Mouse (Mus musculus): ENCODE results near the gene Agk. TPM values are rescaled to one million over a fixed set of nuclear protein-coding genes. Genes with fewer than 3 reads are reported as not detected.

Agk gene
- polyA plus RNA-seq, 1 experiment from 2014 or later = 43.4 TPM

DNA sequence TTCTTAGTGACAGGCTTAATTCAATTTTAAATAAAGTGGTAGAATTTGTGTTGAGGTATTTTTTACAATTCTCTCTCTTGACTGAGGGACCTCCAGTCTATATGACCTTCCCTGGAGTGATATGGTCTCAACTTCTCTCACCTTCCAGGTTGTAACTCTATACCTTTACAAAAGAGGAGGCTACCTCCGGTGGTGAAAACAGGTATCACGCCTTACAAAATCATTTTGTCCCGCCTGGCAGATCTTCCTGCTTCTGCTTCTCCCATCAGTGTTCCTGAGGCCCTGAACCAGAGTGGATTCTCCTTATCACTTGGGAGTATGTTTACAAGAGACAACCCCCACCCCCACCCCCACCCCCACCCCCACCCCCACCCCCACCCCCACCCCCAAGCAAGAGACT, 116.8 kb downstream of the Agk start:
- WGBS = 48% methylated on average over 3 of the region's 3 CpGs

DNA sequence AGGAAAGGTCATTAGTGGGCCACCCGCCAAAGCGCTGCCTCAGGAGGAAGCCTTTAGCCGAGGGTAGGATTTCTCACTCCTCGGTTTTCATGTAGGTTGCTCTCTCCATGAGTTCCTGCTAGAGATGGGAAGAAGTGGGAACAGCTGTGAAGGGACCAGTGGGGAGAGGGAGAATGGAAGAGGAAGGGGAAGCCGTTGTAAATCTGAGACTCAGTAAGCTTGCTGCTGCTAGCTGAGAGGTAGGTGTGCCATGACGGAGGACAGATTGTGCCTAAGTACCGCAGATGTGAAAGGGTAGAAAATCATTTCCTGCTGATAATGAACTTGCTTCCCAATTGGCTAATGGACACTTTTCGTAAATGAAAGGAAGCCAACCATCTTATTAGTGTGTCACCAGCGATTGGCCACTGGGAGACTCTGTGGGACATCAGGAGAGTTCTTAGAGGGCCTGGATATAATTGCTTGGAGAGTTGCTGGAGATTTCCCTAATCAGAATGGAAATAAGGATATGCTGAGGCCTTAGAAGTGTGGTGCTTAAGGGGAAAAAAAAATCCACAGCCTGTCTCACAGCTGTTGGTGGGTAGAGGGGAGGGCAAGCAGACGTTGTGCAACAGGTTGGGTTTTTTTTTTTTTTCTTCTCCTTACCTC, 118.4 kb downstream of the Agk start:
- no peak for ATAC-seq (ENCODE audit: low FRiP score)

More for the DNA sequence above, 116.8 kb downstream of the Agk start:
- Histone ChIP-seq H3K9ac (ENCODE audit: low read depth, low read length) (no peak overlapping the region), H3K4me2 (replicated peaks; ENCODE audit: low read depth, low read length) (no peak overlapping the region), H3K4me1 (replicated peaks; ENCODE audit: control insufficient read depth, insufficient read depth, low read length) (no peaks in the 10 kb centered on the region), H3K9me3 (ENCODE audit: control insufficient read depth, low read length) (no peaks in the 10 kb centered on the region), H3K27ac (ENCODE audit: low read depth, low read length) (no peak overlapping the region), H3K4me3 (ENCODE audit: low read depth, low read length) (no peak overlapping the region), H3K27me3 (ENCODE audit: control insufficient read depth, insufficient read depth, low read length) (0 out of 2 replicates have a peak, but pooled peaks cover 6% of the 10 kb centered on the region), H3K36me3 (ENCODE audit: control insufficient read depth, insufficient read depth, low read length) (no peaks in the 10 kb centered on the region)
- ATAC-seq (ENCODE audit: low FRiP score) (no peak), DNase-seq (ENCODE audit: low spot score) (no peak)

More for the DNA sequence above, 118.4 kb downstream of the Agk start:
- H3K9me3 ChIP-seq (ENCODE audit: control insufficient read depth, low read length) = no peaks in the 10 kb centered on the region
- H3K27me3 ChIP-seq (ENCODE audit: control insufficient read depth, insufficient read depth, low read length) = no peaks in the 10 kb centered on the region
- WGBS = 46% methylated on average over 10 of the region's 10 CpGs
- H3K36me3 ChIP-seq (ENCODE audit: control insufficient read depth, insufficient read depth, low read length) = no peaks in the 10 kb centered on the region
- DNase-seq (ENCODE audit: low spot score) = no peak
- no peaks in the 10 kb centered on the region for H3K4me1 ChIP-seq (replicated peaks; ENCODE audit: control insufficient read depth, insufficient read depth, low read length)
- no peak overlapping the region for H3K27ac ChIP-seq (ENCODE audit: low read depth, low read length)
- no peak overlapping the region for H3K4me2 ChIP-seq (replicated peaks; ENCODE audit: low read depth, low read length)
- no peak overlapping the region for H3K4me3 ChIP-seq (ENCODE audit: low read depth, low read length)
- H3K9ac ChIP-seq (ENCODE audit: low read depth, low read length) = no peak overlapping the region

Other genes with a start within 250 kb of the Agk start
- gene E330009J07Rik, start 111.0 kb downstream of the Agk start, polyA plus RNA-seq (2014; fragmentation: Nextera tagmentation; extraction: Ambion mirVana) = 14.8 and 16.8 TPM in 2 replicates
- 0.13 and 0.19 TPM in 2 replicates for gene Wee2, start 113.9 kb downstream of the Agk start, polyA plus RNA-seq (2014; fragmentation: Nextera tagmentation; extraction: Ambion mirVana)
- gene Ssbp1, start 146.2 kb downstream of the Agk start, polyA plus RNA-seq (2014; fragmentation: Nextera tagmentation; extraction: Ambion mirVana) = 167 and 171 TPM in 2 replicates
- not detected in 2 replicates for gene Tas2r137, start 166.1 kb downstream of the Agk start, polyA plus RNA-seq (2014; fragmentation: Nextera tagmentation; extraction: Ambion mirVana)
- gene Tas2r108, start 168.4 kb downstream of the Agk start, polyA plus RNA-seq (2014; fragmentation: Nextera tagmentation; extraction: Ambion mirVana) = 0.73 TPM in 1 of 2 replicates, not detected in the other
- 0.17 TPM in 1 of 2 replicates, not detected in the other for gene Prss37, start 194.3 kb downstream of the Agk start, polyA plus RNA-seq (2014; fragmentation: Nextera tagmentation; extraction: Ambion mirVana)
- 0.21 TPM in 1 of 2 replicates, not detected in the other for gene Olfr461, start 229.9 kb downstream of the Agk start, polyA plus RNA-seq (2014; fragmentation: Nextera tagmentation; extraction: Ambion mirVana)
- gene Olfr460, start 244.3 kb downstream of the Agk start, polyA plus RNA-seq (2014; fragmentation: Nextera tagmentation; extraction: Ambion mirVana) = not detected in 2 replicates

All from hindbrain, embryonic 11.5 days (tissue).